Mouse (Mus musculus) liver, embryonic 11.5 days (tissue): Measurements from ENCODE around the gene Pcyox1. TPM values are rescaled to one million over a fixed set of nuclear protein-coding genes. Genes with fewer than 3 reads are reported as not detected.

Experiments
- ATAC-seq: fragments of 200-750 bp; cut with Nextera tagmentation; replicated peaks from 2 replicates; pipeline ENCODE4 v1.8.0; 2017; ENCODE audit warnings: moderate number of reproducible peaks, mild to moderate bottlenecking, moderate TSS enrichment, moderate library complexity; ENCODE audit not compliant: low FRiP score
- DNase-seq: peaks from one replicate; pipeline ENCODE4 v3.0.0-alpha.2; 2017; ENCODE audit warnings: low spot score
- H3K27ac ChIP-seq: fragments of 300-500 bp; sonication (generic); 2 replicates; pipeline ENCODE4 v1.5.1; 2014; ENCODE audit warnings: mild to moderate bottlenecking, low read depth, low read length, control low read depth
- H3K27me3 ChIP-seq: fragments of 300-500 bp; sonication (generic); replicated peaks from 2 replicates; pipeline ENCODE4 v1.6.1; 2014; ENCODE audit warnings: low read length, mixed read lengths; ENCODE audit not compliant: control insufficient read depth, insufficient read depth
- H3K36me3 ChIP-seq: fragments of 300-500 bp; sonication (generic); 2 replicates; pipeline ENCODE4 v1.6.1; 2014; ENCODE audit warnings: mild to moderate bottlenecking, low read length, moderate library complexity, mixed read lengths; ENCODE audit not compliant: control insufficient read depth, insufficient read depth
- H3K4me1 ChIP-seq: fragments of 300-500 bp; sonication (generic); replicated peaks from 2 replicates; pipeline ENCODE4 v1.6.1; 2014; ENCODE audit warnings: low read length, mixed read lengths; ENCODE audit not compliant: control insufficient read depth, insufficient read depth
- H3K4me2 ChIP-seq: fragments of 300-500 bp; sonication (generic); 2 replicates; pipeline ENCODE4 v1.6.1; 2014; ENCODE audit warnings: mild to moderate bottlenecking, control low read depth, moderate library complexity
- H3K4me3 ChIP-seq: fragments of 300-500 bp; sonication (generic); 2 replicates; pipeline ENCODE4 v1.5.1; 2014; ENCODE audit warnings: low read depth, low read length, control low read depth
- H3K9ac ChIP-seq: fragments of 300-500 bp; sonication (generic); 2 replicates; pipeline ENCODE4 v1.6.1; 2014; ENCODE audit warnings: low read depth, low read length, control low read depth
- H3K9me3 ChIP-seq: fragments of 300-500 bp; sonication (generic); 2 replicates; pipeline ENCODE4 v1.6.1; 2016; ENCODE audit warnings: low read length, inconsistent platforms, mixed read lengths; ENCODE audit not compliant: control insufficient read depth
- WGBS: fragments of 180-500 bp; shearing (Covaris S2); extraction: QIAGEN DNeasy Blood & Tissue Kit; methylation state at CpG from one replicate; pipeline ENCODE4 v1.1.7; 2014; 5-methylcytosine and 5-hydroxymethylcytosine counted together
- polyA plus RNA-seq: library from polyadenylated mRNA; unstranded; fragments of >200 nt; fragmentation: Nextera tagmentation; extraction: Ambion mirVana; gene quantifications from 2 replicates; pipeline ENCODE4 v1.2.1, GENCODE M21; 2014

The Pcyox1 gene
- polyA plus RNA-seq, 1 experiment from 2014 or later = 57.7 TPM

DNA sequence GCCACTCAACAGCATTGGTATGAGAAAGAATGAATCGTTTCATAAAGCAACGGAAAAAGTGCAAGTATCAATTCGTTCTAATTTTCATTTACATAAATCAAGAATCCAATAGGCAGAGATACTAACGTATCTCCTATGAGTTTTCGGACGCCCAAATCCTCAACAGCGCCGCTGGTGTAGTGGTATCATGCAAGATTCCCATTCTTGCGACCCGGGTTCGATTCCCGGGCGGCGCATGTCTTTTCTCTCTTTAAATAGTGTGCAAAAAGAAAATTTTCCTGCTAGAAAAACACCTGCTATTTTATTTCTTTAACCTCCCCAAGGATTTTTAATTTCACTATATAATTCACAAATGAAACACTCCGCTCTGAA is 6.8 kb upstream of the Pcyox1 start:
- peak; percentile 72 for ATAC-seq
- peak; percentile 87 for DNase-seq
- Histone ChIP-seq H3K36me3 (peaks cover under 1% of the 10 kb centered on the region; the same call in 1 of the 2 replicates), H3K9ac (peak overlapping the region; percentile 98), H3K9me3 (no peaks in the 10 kb centered on the region), H3K4me3 (peak overlapping the region; percentile 94), H3K4me2 (peak overlapping the region; percentile 72), H3K27ac (peak overlapping the region; percentile 98; the same call in 1 of the 2 replicates), H3K27me3 (no peaks in the 10 kb centered on the region), H3K4me1 (peaks cover 6% of the 10 kb centered on the region; the same call in 1 of the 2 replicates)
- under 1% methylated on average over 15 of the region's 15 CpGs for WGBS

DNA sequence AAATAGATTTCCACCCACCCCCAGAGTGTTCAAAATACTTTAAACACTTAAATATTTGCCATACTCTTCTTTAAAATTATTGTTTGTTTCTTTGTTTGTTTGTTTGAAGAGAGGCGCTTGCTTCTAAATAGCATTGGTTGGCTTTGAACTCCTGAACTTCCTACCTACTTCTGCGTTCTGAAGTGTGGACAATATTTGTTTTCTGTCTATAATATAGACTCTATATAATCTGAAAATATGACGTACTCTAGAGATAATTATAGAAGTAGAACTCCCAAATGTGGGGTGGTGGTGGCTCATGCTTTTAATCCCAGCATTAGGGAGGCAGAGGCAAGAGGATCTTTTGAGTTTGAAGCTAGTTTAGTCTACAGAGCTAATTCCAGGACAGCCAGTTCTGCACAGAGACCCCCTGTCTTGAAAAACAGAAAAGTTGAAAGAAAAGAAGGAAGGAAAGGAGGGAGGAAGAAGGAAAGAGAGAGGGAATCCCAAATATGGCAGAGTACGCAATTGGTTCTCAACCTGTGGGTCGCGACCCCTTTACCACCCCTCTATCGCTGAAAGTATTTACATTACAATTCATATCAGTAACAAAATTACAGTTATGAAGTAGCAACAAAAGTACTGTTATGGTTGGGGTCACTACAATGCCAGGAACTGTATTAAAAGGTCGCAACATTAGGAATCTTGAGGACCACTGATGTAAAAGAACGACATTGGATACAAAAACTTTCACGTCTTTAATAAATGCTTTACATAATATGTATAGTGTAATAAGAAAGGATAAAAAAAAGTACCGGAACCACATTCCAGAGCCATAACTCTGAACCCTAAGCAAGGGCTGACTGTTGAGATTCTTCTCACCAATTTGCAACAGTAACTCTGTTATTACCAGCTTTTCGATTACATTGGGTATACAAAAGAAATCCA is 6.0 kb upstream of the Pcyox1 start:
- no peaks in the 10 kb centered on the region for H3K27me3 ChIP-seq
- H3K4me2 ChIP-seq = peak overlapping the region; percentile 72
- H3K27ac ChIP-seq = no peak overlapping the region
- no peaks in the 10 kb centered on the region for H3K9me3 ChIP-seq
- peak overlapping the region; percentile 94 for H3K4me3 ChIP-seq
- DNase-seq = no peak
- 38% methylated on average over 12 of the region's 12 CpGs for WGBS
- H3K36me3 ChIP-seq = no peaks in the 10 kb centered on the region; the same call in 1 of the 2 replicates
- peak overlapping the region; percentile 31; the same call in 1 of the 2 replicates for H3K9ac ChIP-seq
- H3K4me1 ChIP-seq = peaks cover 6% of the 10 kb centered on the region; the same call in 1 of the 2 replicates
- no peak for ATAC-seq

DNA sequence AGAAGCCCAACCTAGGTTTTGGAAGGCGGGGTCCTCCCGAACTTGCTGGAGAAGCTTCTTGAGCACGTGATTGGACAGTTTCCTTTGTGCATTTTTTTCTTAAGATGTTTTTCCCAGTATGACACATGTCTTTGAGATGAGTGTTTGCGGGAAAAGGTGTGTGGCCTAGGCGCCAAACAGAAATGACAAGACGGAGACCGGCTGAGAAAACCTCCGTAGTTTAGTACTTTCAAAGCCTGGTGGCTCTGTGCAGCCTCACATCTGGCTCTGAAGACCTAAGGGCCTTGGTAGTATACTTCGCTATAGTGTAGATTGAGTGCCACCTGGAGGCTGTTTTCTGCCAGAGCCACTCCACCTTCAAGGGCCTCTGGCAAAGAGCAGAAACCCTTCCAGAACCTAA is 4.0 kb upstream of the Pcyox1 start:
- no peaks in the 10 kb centered on the region for H3K27me3 ChIP-seq
- no peak overlapping the region for H3K9ac ChIP-seq
- 6% methylated on average over 9 of the region's 9 CpGs for WGBS
- H3K9me3 ChIP-seq = no peaks in the 10 kb centered on the region
- no peaks in the 10 kb centered on the region for H3K36me3 ChIP-seq
- peak; percentile 57 for DNase-seq
- peak overlapping the region; percentile 11 for H3K4me3 ChIP-seq
- H3K27ac ChIP-seq = no peak overlapping the region
- H3K4me1 ChIP-seq = peaks cover 12% of the 10 kb centered on the region
- ATAC-seq = peak; percentile 32; the same call in 1 of the 2 replicates
- peak overlapping the region; percentile 57 for H3K4me2 ChIP-seq

DNA sequence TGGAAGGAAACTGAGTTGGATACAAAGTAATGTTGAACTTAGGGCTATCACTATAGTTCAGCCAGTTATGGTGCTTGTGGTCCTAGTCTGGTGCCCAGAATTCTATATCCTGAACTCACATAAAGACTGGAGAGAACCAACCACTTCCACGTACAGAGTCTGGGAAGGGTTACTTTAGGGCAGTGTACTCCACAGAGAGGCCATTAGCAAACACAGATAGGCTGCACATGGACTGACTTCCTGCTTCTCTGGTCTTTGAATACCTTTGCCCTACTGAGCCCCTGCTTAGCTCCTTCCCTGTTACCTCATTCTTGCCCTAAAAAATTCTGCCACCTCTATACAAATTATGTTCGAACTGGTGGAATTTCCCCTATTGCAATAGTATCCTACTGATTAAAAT is 3.0 kb upstream of the Pcyox1 start:
- DNase-seq (no peak), ATAC-seq (no peak)
- no peaks in the 10 kb centered on the region for H3K9me3 ChIP-seq
- no peak overlapping the region; the same call in 1 of the 2 replicates for H3K4me2 ChIP-seq
- no peaks in the 10 kb centered on the region for H3K27me3 ChIP-seq
- no peak overlapping the region for H3K9ac ChIP-seq
- no peak overlapping the region for H3K4me3 ChIP-seq
- H3K27ac ChIP-seq = no peak overlapping the region
- H3K4me1 ChIP-seq = peaks cover 18% of the 10 kb centered on the region
- WGBS = 65% methylated on average over 2 of the region's 2 CpGs
- H3K36me3 ChIP-seq = no peaks in the 10 kb centered on the region

GRCm38 (mm10) chr6:86398986-86399385 is 2.0 kb upstream of the Pcyox1 start:
- H3K4me2 ChIP-seq = no peak overlapping the region
- DNase-seq = no peak
- H3K27me3 ChIP-seq = no peaks in the 10 kb centered on the region
- no peak overlapping the region for H3K9ac ChIP-seq
- H3K4me3 ChIP-seq = no peak overlapping the region
- no peak overlapping the region for H3K27ac ChIP-seq
- H3K4me1 ChIP-seq = peaks cover 18% of the 10 kb centered on the region
- no peaks in the 10 kb centered on the region for H3K9me3 ChIP-seq
- H3K36me3 ChIP-seq = no peaks in the 10 kb centered on the region
- no peak for ATAC-seq
- 84% methylated on average over 2 of the region's 2 CpGs for WGBS

GRCm38 (mm10) chr6:86397257-86397980 is 465 bp upstream of the Pcyox1 start:
- 6% methylated on average over 14 of the region's 14 CpGs for WGBS
- peak overlapping the region; percentile 97 for H3K4me2 ChIP-seq
- H3K9ac ChIP-seq = peak overlapping the region; percentile 89
- no peaks in the 10 kb centered on the region for H3K27me3 ChIP-seq
- peaks cover 20% of the 10 kb centered on the region for H3K4me1 ChIP-seq
- H3K9me3 ChIP-seq = no peaks in the 10 kb centered on the region
- ATAC-seq = no peak
- peak overlapping the region; percentile 93 for H3K4me3 ChIP-seq
- 0 out of 2 replicates have a peak, but pooled peaks cover under 1% of the 10 kb centered on the region for H3K36me3 ChIP-seq
- DNase-seq = no peak
- H3K27ac ChIP-seq = peak overlapping the region; percentile 83

DNA sequence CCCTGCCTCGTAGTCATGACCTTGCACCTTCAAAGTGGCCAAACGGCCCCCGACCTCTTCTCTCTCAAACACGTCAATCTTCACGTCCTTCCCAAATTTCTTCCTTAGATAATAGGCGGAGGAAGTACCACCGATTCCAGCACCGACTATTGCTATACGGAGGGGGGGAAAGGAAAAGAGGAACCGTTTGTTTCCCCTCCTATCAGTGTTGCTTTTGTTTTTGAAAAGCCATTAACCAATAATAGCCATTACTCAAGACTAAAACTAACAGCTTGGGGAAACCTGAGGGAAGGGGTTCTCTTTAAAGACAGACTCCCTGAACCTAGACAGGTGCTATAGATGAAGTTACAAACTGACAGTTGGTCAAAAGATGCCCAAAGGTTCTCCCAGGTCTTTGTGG is 985 bp downstream of the Pcyox1 start:
- Histone ChIP-seq H3K4me3 (peak overlapping the region; percentile 93), H3K9ac (peak overlapping the region; percentile 89), H3K4me2 (peak overlapping the region; percentile 97), H3K27me3 (no peaks in the 10 kb centered on the region), H3K36me3 (peaks cover 13% of the 10 kb centered on the region; the same call in 1 of the 2 replicates), H3K9me3 (no peaks in the 10 kb centered on the region), H3K4me1 (peaks cover 20% of the 10 kb centered on the region), H3K27ac (peak overlapping the region; percentile 83; the same call in 1 of the 2 replicates)
- 21% methylated on average over 10 of the region's 10 CpGs for WGBS
- DNase-seq (no peak), ATAC-seq (no peak)

DNA sequence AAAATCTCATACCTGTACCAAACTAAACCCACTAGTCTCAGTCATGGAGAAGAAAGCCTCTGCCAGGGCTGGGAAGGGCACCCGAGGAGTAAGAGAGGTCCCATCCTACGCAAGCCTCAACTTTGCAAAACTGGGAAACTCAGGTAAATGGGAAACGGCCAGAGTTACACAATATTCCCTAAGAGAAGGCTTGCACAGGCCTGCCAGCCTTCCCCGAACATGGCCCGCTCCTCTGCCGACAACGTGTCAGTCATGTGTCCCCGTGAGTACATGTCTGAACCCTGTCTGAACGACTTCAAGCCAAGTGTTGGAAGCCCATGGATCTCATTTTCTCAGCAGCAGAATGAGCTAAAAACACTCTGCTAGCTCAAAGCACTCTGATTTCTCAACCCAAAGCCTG is 1.9 kb downstream of the Pcyox1 start:
- no peaks in the 10 kb centered on the region for H3K9me3 ChIP-seq
- 87% methylated on average over 9 of the region's 9 CpGs for WGBS
- H3K27ac ChIP-seq = no peak overlapping the region
- no peak for ATAC-seq
- H3K4me2 ChIP-seq = peak overlapping the region; percentile 97
- no peak overlapping the region for H3K4me3 ChIP-seq
- H3K9ac ChIP-seq = peak overlapping the region; percentile 34; the same call in 1 of the 2 replicates
- no peak for DNase-seq
- H3K4me1 ChIP-seq = peaks cover 20% of the 10 kb centered on the region
- peaks cover 22% of the 10 kb centered on the region; the same call in 1 of the 2 replicates for H3K36me3 ChIP-seq
- H3K27me3 ChIP-seq = no peaks in the 10 kb centered on the region
